Mouse (Mus musculus) ES-Bruce4 (cell line): ENCODE measurements around the gene 4930564D02Rik. TPM values are rescaled to one million over a fixed set of nuclear protein-coding genes. Genes with fewer than 3 reads are reported as not detected.

ENCODE experiments used
- H3K27ac ChIP-seq: 2 replicates; pipeline ENCODE4 v1.5.1; 2012; ENCODE audit warnings: low read length, inconsistent platforms; ENCODE audit not compliant: insufficient read depth
- H3K27me3 ChIP-seq: 2 replicates; pipeline ENCODE4 v1.6.1; 2012; ENCODE audit warnings: mild to moderate bottlenecking, low read length, inconsistent platforms; ENCODE audit not compliant: control insufficient read depth, poor library complexity, insufficient read depth, severe bottlenecking
- H3K36me3 ChIP-seq: 2 replicates; pipeline ENCODE4 v1.6.1; 2012; ENCODE audit warnings: inconsistent platforms, mild to moderate bottlenecking, low read length, moderate library complexity; ENCODE audit not compliant: control insufficient read depth, poor library complexity, insufficient read depth, severe bottlenecking
- H3K4me1 ChIP-seq: one replicate; pipeline ENCODE4 v1.8.1; 2011; ENCODE audit warnings: low read length; ENCODE audit not compliant: control insufficient read depth, insufficient read depth
- H3K4me3 ChIP-seq: 2 replicates; pipeline ENCODE4 v1.5.1; 2011; ENCODE audit warnings: low read depth, mild to moderate bottlenecking, low read length
- H3K9ac ChIP-seq: 2 replicates; pipeline ENCODE4 v1.6.1; 2012; ENCODE audit warnings: low read depth, mild to moderate bottlenecking, inconsistent platforms; ENCODE audit not compliant: poor library complexity, severe bottlenecking
- H3K9me3 ChIP-seq: replicated peaks from 2 replicates; pipeline ENCODE4 v1.6.1; 2012; ENCODE audit warnings: mild to moderate bottlenecking, low read length, inconsistent platforms; ENCODE audit not compliant: control insufficient read depth, poor library complexity, insufficient read depth, severe bottlenecking
- CTCF ChIP-seq: IDR thresholded peaks from one replicate; pipeline ENCODE4 v1.8.1; 2011; ENCODE audit warnings: low read depth, low read length
- EP300 ChIP-seq: IDR thresholded peaks from 2 replicates; pipeline ENCODE4 v1.6.1; 2011; ENCODE audit warnings: low read depth, low read length; ENCODE audit not compliant: insufficient read depth
- POLR2A ChIP-seq: IDR thresholded peaks from one replicate; pipeline ENCODE4 v1.8.1; 2011; ENCODE audit warnings: low read length; ENCODE audit not compliant: insufficient read depth
- polyA plus RNA-seq: library from polyadenylated mRNA; stranded (reverse); fragments of >200 nt; gene quantifications from 2 replicates; pipeline ENCODE4 v1.2.4, GENCODE M21; 2011; ENCODE audit warnings: low read depth; ENCODE audit not compliant: missing spikeins, insufficient read depth, insufficient read length

Gene 4930564D02Rik
- polyA plus RNA-seq, 1 experiment = not detected

- Histone ChIP-seq H3K9me3 (no peaks in the 10 kb centered on the region), H3K27me3 (no peaks in the 10 kb centered on the region), H3K4me1 (no peaks in the 10 kb centered on the region), H3K9ac (no peak overlapping the region), H3K27ac (no peak overlapping the region), H3K4me3 (no peak overlapping the region), H3K36me3 (no peaks in the 10 kb centered on the region)
- TF ChIP-seq POLR2A = no peak
- no peak for TF ChIP-seq CTCF
- no peak for TF ChIP-seq EP300
Measured at GRCm38 (mm10) chr3:105046870-105047269, 19.8 kb upstream of the 4930564D02Rik start.

GRCm38 (mm10) chr3:105047616-105048015 lies 19.0 kb upstream of the 4930564D02Rik start:
- no peaks in the 10 kb centered on the region for H3K9me3 ChIP-seq
- no peak overlapping the region for H3K4me3 ChIP-seq
- no peaks in the 10 kb centered on the region for H3K4me1 ChIP-seq
- H3K9ac ChIP-seq = no peak overlapping the region
- no peaks in the 10 kb centered on the region for H3K36me3 ChIP-seq
- no peaks in the 10 kb centered on the region for H3K27me3 ChIP-seq
- TF ChIP-seq CTCF (no peak), EP300 (no peak), POLR2A (no peak)
- no peak overlapping the region for H3K27ac ChIP-seq

- Histone ChIP-seq H3K27ac (no peak overlapping the region), H3K4me1 (no peaks in the 10 kb centered on the region), H3K4me3 (no peak overlapping the region), H3K9ac (no peak overlapping the region), H3K36me3 (no peaks in the 10 kb centered on the region), H3K9me3 (no peaks in the 10 kb centered on the region), H3K27me3 (no peaks in the 10 kb centered on the region)
- TF ChIP-seq CTCF = no peak
- no peak for TF ChIP-seq EP300
- no peak for TF ChIP-seq POLR2A
Measured at GRCm38 (mm10) chr3:105049848-105050247, 16.8 kb upstream of the 4930564D02Rik start.

GRCm38 (mm10) chr3:105051103-105051502 lies 15.5 kb upstream of the 4930564D02Rik start:
- no peaks in the 10 kb centered on the region for H3K27me3 ChIP-seq
- H3K9me3 ChIP-seq = no peaks in the 10 kb centered on the region
- no peaks in the 10 kb centered on the region for H3K36me3 ChIP-seq
- TF ChIP-seq POLR2A = no peak
- no peak for TF ChIP-seq EP300
- TF ChIP-seq CTCF = no peak
- no peak overlapping the region for H3K27ac ChIP-seq
- H3K4me1 ChIP-seq = no peaks in the 10 kb centered on the region
- H3K4me3 ChIP-seq = no peak overlapping the region
- no peak overlapping the region for H3K9ac ChIP-seq

GRCm38 (mm10) chr3:105052171-105052936 lies 14.3 kb upstream of the 4930564D02Rik start:
- Histone ChIP-seq H3K27me3 (no peaks in the 10 kb centered on the region), H3K9ac (peak overlapping the region; percentile 85), H3K9me3 (no peaks in the 10 kb centered on the region), H3K27ac (peak overlapping the region; percentile 39; the same call in 1 of the 2 replicates), H3K36me3 (no peaks in the 10 kb centered on the region), H3K4me3 (peak overlapping the region; percentile 93), H3K4me1 (no peaks in the 10 kb centered on the region)
- TF ChIP-seq EP300 (no peak), CTCF (no peak), POLR2A (no peak)

- TF ChIP-seq EP300 = no peak
- peak; percentile 40 for TF ChIP-seq POLR2A
- H3K27ac ChIP-seq = peak within 1 kb of the TSS; percentile 77
- peak within 1 kb of the TSS; percentile 85 for H3K9ac ChIP-seq
- peak within 1 kb of the TSS; percentile 93 for H3K4me3 ChIP-seq
- no peaks in the 10 kb centered on the region for H3K27me3 ChIP-seq
- no peaks in the 10 kb centered on the region for H3K9me3 ChIP-seq
- H3K4me1 ChIP-seq = no peaks in the 10 kb centered on the region
- no peaks in the 10 kb centered on the region for H3K36me3 ChIP-seq
Measured at GRCm38 (mm10) chr3:105052937-105053697, 13.5 kb upstream of the 4930564D02Rik start, which contains the start of gene Cttnbp2nl. Gene Cttnbp2nl, minus strand, starts transcription at chr3:105053146.
